Mouse (Mus musculus) heart, postnatal 25 days (tissue): Measurements from ENCODE around the gene Nhsl2. TPM values are rescaled to one million over a fixed set of nuclear protein-coding genes. Genes with fewer than 3 reads are reported as not detected.
"Not testable (repeated sequence)": the region's sequence is repeated elsewhere in the genome, so short reads cannot be mapped to it uniquely, and the experiment has no call there.

Source experiments
- DNase-seq: peaks from one replicate; pipeline ENCODE4 v3.0.0; 2022; ENCODE audit warnings: low spot score
- intact Hi-C: fragments of 180-260 bp; cut with DNase I; formaldehyde crosslinking; loops from one replicate; pipeline ENCODE4 v1.15.1; 2025
- total RNA-seq, 2 experiments: library from RNA; stranded (reverse); gene quantifications; 2 replicates each; pipeline ENCODE4 v1.2.3; 2021

Nhsl2 gene
- total RNA-seq, result 1 to 10 TPM; 3.3 to 3.4 TPM

- DNase-seq, result no peak
- intact Hi-C loops, result no loop called here
Observed at GRCm38 (mm10) chrX:101849281-101849821, at the start of gene Nhsl2. Nhsl2 (plus strand) TSS chrX:101849385.

- intact Hi-C loops, result loop anchor here (5.0 to 10.0 kb wide), 2 partner anchors 137 to 259 kb away; no protein-coding TSS in a partner anchor
- no peak for DNase-seq
Observed at GRCm38 (mm10) chrX:101805512-101805911, 43.7 kb upstream of the Nhsl2 start.

GRCm38 (mm10) chrX:101811750-101812149 lies 37.4 kb upstream of the Nhsl2 start:
- DNase-seq, result no peak
- intact Hi-C loops, result no loop called here

- intact Hi-C loops, result no loop called here
- no peak for DNase-seq
Observed at GRCm38 (mm10) chrX:101819163-101819562, 30.0 kb upstream of the Nhsl2 start.

GRCm38 (mm10) chrX:101819980-101820379 lies 29.2 kb upstream of the Nhsl2 start:
- intact Hi-C loops, DNase-seq: not testable (repeated sequence)

- no peak for DNase-seq
- intact Hi-C loops, result no loop called here
Observed at GRCm38 (mm10) chrX:101847191-101847795, 1.9 kb upstream of the Nhsl2 start.

- DNase-seq, result no peak
- intact Hi-C loops, result no loop called here
Observed at GRCm38 (mm10) chrX:101849901-101850551, 841 bp downstream of the Nhsl2 start.

GRCm38 (mm10) chrX:101851566-101852354 lies 2.6 kb downstream of the Nhsl2 start:
- no peak for DNase-seq
- intact Hi-C loops, result no loop called here

- DNase-seq, result no peak
- intact Hi-C loops, result no loop called here
Observed at GRCm38 (mm10) chrX:101863666-101864378, 14.6 kb downstream of the Nhsl2 start.

GRCm38 (mm10) chrX:101864788-101865187 lies 15.6 kb downstream of the Nhsl2 start:
- DNase-seq, result no peak
- intact Hi-C loops, result no loop called here

- intact Hi-C loops, result no loop called here
- no peak for DNase-seq
Observed at GRCm38 (mm10) chrX:101874147-101874546, 25.0 kb downstream of the Nhsl2 start.

- intact Hi-C loops, result no loop called here
- no peak for DNase-seq
Observed at GRCm38 (mm10) chrX:101874901-101875300, 25.7 kb downstream of the Nhsl2 start.

GRCm38 (mm10) chrX:101876136-101876535 lies 27.0 kb downstream of the Nhsl2 start:
- no peak for DNase-seq
- intact Hi-C loops, result no loop called here

- intact Hi-C loops, result no loop called here
- no peak for DNase-seq
Observed at GRCm38 (mm10) chrX:101877840-101878239, 28.7 kb downstream of the Nhsl2 start.

GRCm38 (mm10) chrX:101878546-101878945 lies 29.4 kb downstream of the Nhsl2 start:
- DNase-seq, result no peak
- intact Hi-C loops, result no loop called here

- no peak for DNase-seq
- intact Hi-C loops, result no loop called here
Observed at GRCm38 (mm10) chrX:101882141-101882751, 33.1 kb downstream of the Nhsl2 start.

GRCm38 (mm10) chrX:101889384-101889783 lies 40.2 kb downstream of the Nhsl2 start:
- intact Hi-C loops, result no loop called here
- no peak for DNase-seq

- intact Hi-C loops, result no loop called here
- peak; percentile 26 for DNase-seq
Observed at GRCm38 (mm10) chrX:101889813-101890469, 40.8 kb downstream of the Nhsl2 start.

- DNase-seq, result no peak
Observed at GRCm38 (mm10) chrX:101893796-101894195, 44.6 kb downstream of the Nhsl2 start.

More at GRCm38 (mm10) chrX:101893796-101894195, 44.6 kb downstream of the Nhsl2 start:
- intact Hi-C loops, result no loop called here
